Mouse (Mus musculus) kidney, adult 2 months (tissue): ENCODE data around the gene Igsf9. TPM values are rescaled to one million over a fixed set of nuclear protein-coding genes. Genes with fewer than 3 reads are reported as not detected.

ENCODE experiments used
- DNase-seq: peaks from one replicate; pipeline ENCODE4 v3.0.0; 2021
- H3K27ac ChIP-seq: fragments of 200-500 bp; 2 replicates; pipeline ENCODE4 v1.5.1; 2012; ENCODE audit warnings: low read depth, low read length, control low read depth, inconsistent platforms; ENCODE audit not compliant: insufficient read depth
- H3K27me3 ChIP-seq: fragments of 200-500 bp; replicated peaks from 2 replicates; pipeline ENCODE4 v1.6.1; 2012; ENCODE audit warnings: mild to moderate bottlenecking, moderate library complexity, low read length, inconsistent platforms; ENCODE audit not compliant: control insufficient read depth, insufficient read depth
- H3K36me3 ChIP-seq: fragments of 200-500 bp; 2 replicates; pipeline ENCODE4 v1.6.1; 2012; ENCODE audit warnings: mild to moderate bottlenecking, moderate library complexity, low read length, inconsistent platforms; ENCODE audit not compliant: control insufficient read depth, insufficient read depth
- H3K4me1 ChIP-seq: fragments of 200-500 bp; 2 replicates; pipeline ENCODE4 v1.6.1; 2011; ENCODE audit warnings: low read length; ENCODE audit not compliant: control insufficient read depth, insufficient read depth
- H3K4me3 ChIP-seq: fragments of 200-500 bp; 2 replicates; pipeline ENCODE4 v1.5.1; 2011; ENCODE audit warnings: mild to moderate bottlenecking, low read depth, low read length, control low read depth; ENCODE audit not compliant: insufficient read depth
- CTCF ChIP-seq: fragments of 200-500 bp; conservative IDR thresholded peaks from 2 replicates; pipeline ENCODE4 v1.5.1; 2011; ENCODE audit warnings: low read depth, mild to moderate bottlenecking, control low read depth, low read length, moderate library complexity, mixed read lengths; ENCODE audit not compliant: insufficient read depth, insufficient read length
- POLR2A ChIP-seq: fragments of 200-500 bp; IDR thresholded peaks from one replicate; pipeline ENCODE4 v1.6.1; 2011; ENCODE audit warnings: low read depth, low read length, control low read depth
- WGBS: fragments of 180-500 bp; shearing (Covaris S2); methylation state at CpG from one replicate; pipeline ENCODE4 v1.1.7; 2018; 5-methylcytosine and 5-hydroxymethylcytosine counted together
- polyA plus RNA-seq: library from polyadenylated mRNA; depleted of rRNA; stranded (reverse); fragments of >200 nt; gene quantifications from 2 replicates; pipeline ENCODE4 v1.2.3, GENCODE M21; 2012

Igsf9 gene
- polyA plus RNA-seq, 1 experiment, result 15.4 TPM

DNA sequence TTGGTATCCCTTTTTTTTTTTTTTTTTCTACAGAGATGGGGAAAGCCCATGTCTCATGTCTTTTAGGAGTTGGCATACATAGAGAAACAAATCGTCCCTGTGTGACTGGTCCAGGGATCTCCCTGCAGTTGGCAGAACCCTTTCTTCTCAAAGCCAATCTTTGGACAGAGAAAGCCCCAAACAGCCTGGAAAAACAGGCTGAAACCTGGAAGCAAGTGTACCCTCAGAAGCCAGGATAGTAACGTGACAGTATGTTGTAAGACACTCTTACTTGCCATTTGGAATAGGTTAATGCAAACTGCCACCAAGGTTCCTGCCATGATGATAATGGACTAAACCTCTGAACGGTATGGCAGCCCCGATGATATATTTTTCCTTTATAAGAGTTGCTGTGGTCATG is 1.2 kb upstream of the Igsf9 start:
- no peak overlapping the region for H3K4me3 ChIP-seq
- no peak for TF ChIP-seq CTCF
- no peak for TF ChIP-seq POLR2A
- H3K27ac ChIP-seq, result no peak overlapping the region
- no peaks in the 10 kb centered on the region for H3K27me3 ChIP-seq
- no peaks in the 10 kb centered on the region for H3K4me1 ChIP-seq
- H3K36me3 ChIP-seq, result no peaks in the 10 kb centered on the region
- DNase-seq, result no peak
- 92% methylated on average over 4 of the region's 4 CpGs for WGBS

GRCm38 (mm10) chr1:172481111-172481510 is 477 bp upstream of the Igsf9 start:
- DNase-seq, result no peak
- H3K4me3 ChIP-seq, result no peak overlapping the region
- no peaks in the 10 kb centered on the region for H3K27me3 ChIP-seq
- 32% methylated on average over 13 of the region's 13 CpGs for WGBS
- H3K4me1 ChIP-seq, result no peaks in the 10 kb centered on the region
- no peaks in the 10 kb centered on the region for H3K36me3 ChIP-seq
- no peak for TF ChIP-seq POLR2A
- TF ChIP-seq CTCF, result no peak
- no peak overlapping the region for H3K27ac ChIP-seq

- Histone ChIP-seq H3K27ac (no peak overlapping the region), H3K36me3 (no peaks in the 10 kb centered on the region), H3K27me3 (no peaks in the 10 kb centered on the region), H3K4me3 (peak overlapping the region; percentile 51; the same call in 1 of the 2 replicates), H3K4me1 (no peaks in the 10 kb centered on the region)
- no peak for TF ChIP-seq POLR2A
- no peak for TF ChIP-seq CTCF
- peak; percentile 69 for DNase-seq
- 28% methylated on average over 12 of the region's 12 CpGs for WGBS
These were observed 1.2 kb downstream of the Igsf9 start for GRCm38 (mm10) chr1:172482518-172483360.

DNA sequence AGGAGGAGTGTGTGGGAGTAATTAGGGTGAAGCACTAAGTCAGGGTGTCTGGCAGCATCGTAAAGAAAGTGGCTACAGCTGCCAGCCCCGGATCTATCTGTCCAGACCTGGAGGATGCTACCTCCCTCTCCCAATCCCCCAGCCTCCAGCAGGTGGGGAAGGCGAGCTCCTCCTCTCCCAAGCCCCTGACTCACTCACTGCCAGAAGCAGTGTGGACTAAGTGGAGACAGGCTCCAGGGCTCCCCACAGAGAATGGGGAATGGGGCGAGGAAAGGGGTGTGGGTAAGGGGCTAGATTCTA is 1.7 kb downstream of the Igsf9 start:
- DNase-seq, result no peak
- H3K4me3 ChIP-seq, result no peak overlapping the region
- 54% methylated on average over 4 of the region's 4 CpGs for WGBS

GRCm38 (mm10) chr1:172484236-172484635 is 2.6 kb downstream of the Igsf9 start:
- DNase-seq, result no peak
- 78% methylated on average over 11 of the region's 11 CpGs for WGBS
- Histone ChIP-seq H3K27ac (no peak overlapping the region), H3K27me3 (no peaks in the 10 kb centered on the region), H3K4me1 (no peaks in the 10 kb centered on the region), H3K36me3 (no peaks in the 10 kb centered on the region), H3K4me3 (no peak overlapping the region)
- no peak for TF ChIP-seq POLR2A
- TF ChIP-seq CTCF, result no peak

More for the DNA sequence above, 1.7 kb downstream of the Igsf9 start:
- TF ChIP-seq POLR2A (no peak), CTCF (no peak)
- Histone ChIP-seq H3K27ac (no peak overlapping the region), H3K4me1 (no peaks in the 10 kb centered on the region), H3K27me3 (no peaks in the 10 kb centered on the region), H3K36me3 (no peaks in the 10 kb centered on the region)

DNA sequence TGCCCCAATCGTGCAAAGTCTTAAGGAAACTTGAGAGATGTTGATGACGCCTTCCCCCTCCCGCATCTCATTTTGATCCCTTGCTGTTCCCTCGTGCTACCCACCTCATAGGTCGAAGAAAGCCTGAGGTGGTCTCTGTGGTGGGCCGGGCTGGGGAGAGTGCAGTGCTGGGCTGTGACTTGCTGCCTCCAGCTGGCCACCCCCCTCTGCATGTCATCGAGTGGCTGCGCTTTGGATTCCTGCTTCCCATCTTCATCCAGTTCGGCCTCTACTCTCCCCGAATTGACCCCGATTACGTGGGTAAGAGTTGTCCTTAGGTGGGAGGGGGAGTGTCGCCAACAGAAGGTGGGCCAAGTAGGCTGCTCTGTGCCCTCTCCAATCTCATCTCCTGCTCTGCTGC is 3.1 kb downstream of the Igsf9 start:
- 76% methylated on average over 13 of the region's 13 CpGs for WGBS
- TF ChIP-seq POLR2A (no peak), CTCF (no peak)
- no peak overlapping the region for H3K4me3 ChIP-seq
- no peaks in the 10 kb centered on the region for H3K27me3 ChIP-seq
- no peaks in the 10 kb centered on the region for H3K4me1 ChIP-seq
- H3K27ac ChIP-seq, result no peak overlapping the region
- DNase-seq, result no peak
- no peaks in the 10 kb centered on the region for H3K36me3 ChIP-seq

DNA sequence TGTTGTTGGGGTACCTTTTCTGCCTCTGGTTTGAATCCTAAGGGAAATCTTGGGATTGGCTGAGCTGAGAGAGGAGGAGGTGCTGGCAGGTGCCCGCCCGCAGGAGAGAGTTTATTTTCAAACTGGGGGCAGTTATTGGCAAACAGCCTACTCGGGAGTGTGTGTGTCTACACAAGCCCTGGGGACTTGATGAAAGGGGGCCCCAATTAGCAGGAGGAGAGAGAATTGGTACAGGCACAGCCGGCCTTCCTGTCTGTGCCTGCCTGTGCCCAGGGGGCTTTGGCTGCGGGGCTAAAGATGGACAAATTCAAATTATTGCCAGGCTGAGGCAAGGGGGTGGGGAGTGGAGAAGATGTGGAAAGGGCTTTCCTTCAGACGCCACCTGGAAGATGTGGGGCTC is 4.2 kb downstream of the Igsf9 start:
- DNase-seq, result no peak
- no peaks in the 10 kb centered on the region for H3K27me3 ChIP-seq
- TF ChIP-seq CTCF, result no peak
- no peak for TF ChIP-seq POLR2A
- H3K36me3 ChIP-seq, result no peaks in the 10 kb centered on the region
- H3K27ac ChIP-seq, result no peak overlapping the region
- no peaks in the 10 kb centered on the region for H3K4me1 ChIP-seq
- WGBS, result 75% methylated on average over 6 of the region's 6 CpGs
- no peak overlapping the region for H3K4me3 ChIP-seq

GRCm38 (mm10) chr1:172486236-172486635 is 4.6 kb downstream of the Igsf9 start:
- TF ChIP-seq CTCF (no peak), POLR2A (no peak)
- Histone ChIP-seq H3K4me3 (no peak overlapping the region), H3K4me1 (no peaks in the 10 kb centered on the region), H3K27ac (no peak overlapping the region), H3K36me3 (no peaks in the 10 kb centered on the region), H3K27me3 (no peaks in the 10 kb centered on the region)
- WGBS, result 61% methylated on average over 4 of the region's 4 CpGs
- no peak for DNase-seq
